Mouse (Mus musculus) kidney, embryonic 16.5 days (tissue): Measurements from ENCODE around the gene Osbpl10. TPM values are rescaled to one million over a fixed set of nuclear protein-coding genes. Genes with fewer than 3 reads are reported as not detected.
"Not testable (repeated sequence)": the region's sequence is repeated elsewhere in the genome, so short reads cannot be mapped to it uniquely, and the experiment has no call there.

Experiments used
- ATAC-seq: fragments of 200-750 bp; cut with Nextera tagmentation; 2 replicates; pipeline ENCODE4 v1.8.0; 2017; ENCODE audit warnings: moderate TSS enrichment; ENCODE audit not compliant: low FRiP score, low TSS enrichment
- H3K27ac ChIP-seq: fragments of 300-500 bp; sonication (generic); 2 replicates; pipeline ENCODE4 v1.5.1; 2014; ENCODE audit warnings: low read length
- H3K27me3 ChIP-seq: fragments of 300-500 bp; sonication (generic); 2 replicates; pipeline ENCODE4 v1.6.1; 2014; ENCODE audit warnings: low read length, control low read depth, mixed read lengths; ENCODE audit not compliant: insufficient read depth
- H3K36me3 ChIP-seq: fragments of 300-500 bp; sonication (generic); 2 replicates; pipeline ENCODE4 v1.6.1; 2014; ENCODE audit warnings: low read length, control low read depth, mixed read lengths; ENCODE audit not compliant: insufficient read depth
- H3K4me1 ChIP-seq: fragments of 300-500 bp; sonication (generic); 2 replicates; pipeline ENCODE4 v1.6.1; 2014; ENCODE audit warnings: low read length, control low read depth, mixed read lengths; ENCODE audit not compliant: insufficient read depth
- H3K4me2 ChIP-seq: fragments of 300-500 bp; sonication (generic); replicated peaks from 2 replicates; pipeline ENCODE4 v1.6.1; 2014; ENCODE audit warnings: low read depth, low read length
- H3K4me3 ChIP-seq: fragments of 300-500 bp; sonication (generic); 2 replicates; pipeline ENCODE4 v1.5.1; 2014; ENCODE audit warnings: mild to moderate bottlenecking, low read length
- H3K9ac ChIP-seq: fragments of 300-500 bp; sonication (generic); replicated peaks from 2 replicates; pipeline ENCODE4 v1.6.1; 2014; ENCODE audit warnings: low read length
- H3K9me3 ChIP-seq: fragments of 300-500 bp; sonication (generic); 2 replicates; pipeline ENCODE4 v1.6.1; 2016; ENCODE audit warnings: low read length, control low read depth
- WGBS: fragments of 180-500 bp; shearing (Covaris S2); extraction: QIAGEN DNeasy Blood & Tissue Kit; methylation state at CpG from one replicate; pipeline ENCODE4 v1.1.7; 2014; 5-methylcytosine and 5-hydroxymethylcytosine counted together
- polyA plus RNA-seq: library from polyadenylated mRNA; unstranded; fragments of >200 nt; fragmentation: Nextera tagmentation; extraction: Ambion mirVana; gene quantifications from 2 replicates; pipeline ENCODE4 v1.2.1, GENCODE M21; 2015

Gene Osbpl10
- polyA plus RNA-seq, 1 experiment from 2014 or later = 2.8 TPM

DNA sequence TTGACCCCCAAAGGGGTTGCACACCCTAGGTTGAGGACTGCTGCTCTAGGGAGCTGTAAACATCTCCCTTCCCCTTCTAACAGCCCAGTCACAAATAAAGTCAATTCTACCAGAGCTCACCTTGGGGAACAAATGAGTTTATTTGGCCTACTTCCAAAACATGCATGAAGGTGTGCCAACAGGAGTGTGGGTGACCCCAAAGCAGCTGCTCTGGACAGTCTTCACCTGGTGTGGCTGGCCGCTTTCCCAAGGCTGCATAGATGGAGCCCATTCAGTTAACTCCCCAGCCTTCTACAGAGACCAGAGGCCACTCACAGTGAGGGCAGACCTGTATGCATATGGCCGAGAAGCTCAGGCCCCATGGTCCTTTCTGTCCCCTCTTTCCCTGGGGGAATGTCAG, 43.0 kb downstream of the Osbpl10 start:
- no peak for ATAC-seq
- H3K4me3 ChIP-seq = no peak overlapping the region
- H3K4me2 ChIP-seq = no peak overlapping the region
- 81% methylated on average over 2 of the region's 2 CpGs for WGBS
- H3K27ac ChIP-seq = no peak overlapping the region
- no peaks in the 10 kb centered on the region for H3K36me3 ChIP-seq
- H3K9me3 ChIP-seq = no peaks in the 10 kb centered on the region
- no peak overlapping the region for H3K9ac ChIP-seq
- no peaks in the 10 kb centered on the region for H3K27me3 ChIP-seq
- no peaks in the 10 kb centered on the region for H3K4me1 ChIP-seq

DNA sequence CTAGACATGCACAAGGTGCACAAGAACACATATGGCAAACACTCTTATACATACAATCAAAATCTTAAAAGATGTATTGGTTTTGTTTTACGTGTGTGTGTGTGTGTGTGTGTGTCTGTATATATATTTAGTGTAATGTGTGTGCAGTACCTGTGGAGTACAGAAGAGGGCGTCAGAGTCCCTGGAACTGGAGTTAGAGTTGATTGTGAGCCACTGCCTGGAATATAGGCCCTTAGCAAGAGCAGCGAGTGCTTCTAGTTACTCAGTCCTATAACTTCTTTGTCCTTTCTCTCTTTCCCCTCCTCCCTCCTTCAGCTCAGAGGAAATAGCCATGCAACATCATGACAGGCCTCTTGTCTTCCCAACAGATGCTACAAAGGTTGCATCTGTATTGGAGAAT, 44.8 kb downstream of the Osbpl10 start:
- WGBS = 84% methylated on average over 3 of the region's 3 CpGs
- Histone ChIP-seq H3K4me1 (no peaks in the 10 kb centered on the region), H3K27ac (no peak overlapping the region), H3K4me3 (no peak overlapping the region), H3K9ac (no peak overlapping the region), H3K4me2 (no peak overlapping the region), H3K9me3 (no peaks in the 10 kb centered on the region), H3K27me3 (no peaks in the 10 kb centered on the region), H3K36me3 (no peaks in the 10 kb centered on the region)
- ATAC-seq = no peak

DNA sequence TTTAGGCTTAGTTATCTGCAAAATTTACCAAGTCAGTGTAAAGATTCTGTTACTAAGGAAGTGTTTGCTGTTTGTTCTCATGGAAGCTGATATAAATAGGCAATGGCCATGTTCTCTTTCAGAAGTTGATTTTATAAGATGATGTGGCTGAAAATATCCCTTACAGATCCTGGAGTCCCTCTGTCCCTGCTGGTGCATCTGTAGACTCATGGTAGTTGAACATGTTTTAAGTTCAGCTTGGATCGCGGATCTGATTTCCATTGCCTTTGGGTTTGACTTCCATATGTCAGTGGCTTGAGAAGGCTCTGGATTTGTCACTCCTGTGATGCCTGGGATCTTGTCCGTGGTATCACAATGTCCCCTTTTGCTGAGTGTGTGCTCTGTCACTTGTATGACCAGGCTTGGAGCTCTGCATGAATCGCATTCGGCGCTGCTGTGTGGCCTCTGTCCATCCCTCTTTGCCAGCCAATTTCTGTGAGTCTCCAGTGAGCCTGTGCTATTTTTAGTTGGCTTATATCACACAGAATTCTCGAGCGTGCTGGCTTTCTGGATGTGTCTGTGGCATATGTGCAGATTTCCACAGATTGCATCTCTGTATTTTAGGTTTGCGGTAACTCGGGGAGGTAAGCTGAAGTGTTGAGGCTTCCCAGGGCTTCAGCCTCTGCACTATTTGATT, 45.5 kb downstream of the Osbpl10 start:
- Histone ChIP-seq H3K9ac (no peak overlapping the region), H3K27ac (no peak overlapping the region), H3K36me3 (no peaks in the 10 kb centered on the region), H3K9me3 (no peaks in the 10 kb centered on the region), H3K4me1 (no peaks in the 10 kb centered on the region), H3K4me2 (no peak overlapping the region), H3K27me3 (no peaks in the 10 kb centered on the region), H3K4me3 (no peak overlapping the region)
- ATAC-seq = no peak
- whole genome bisulfite sequencing = 91% methylated on average over 10 of the region's 10 CpGs

DNA sequence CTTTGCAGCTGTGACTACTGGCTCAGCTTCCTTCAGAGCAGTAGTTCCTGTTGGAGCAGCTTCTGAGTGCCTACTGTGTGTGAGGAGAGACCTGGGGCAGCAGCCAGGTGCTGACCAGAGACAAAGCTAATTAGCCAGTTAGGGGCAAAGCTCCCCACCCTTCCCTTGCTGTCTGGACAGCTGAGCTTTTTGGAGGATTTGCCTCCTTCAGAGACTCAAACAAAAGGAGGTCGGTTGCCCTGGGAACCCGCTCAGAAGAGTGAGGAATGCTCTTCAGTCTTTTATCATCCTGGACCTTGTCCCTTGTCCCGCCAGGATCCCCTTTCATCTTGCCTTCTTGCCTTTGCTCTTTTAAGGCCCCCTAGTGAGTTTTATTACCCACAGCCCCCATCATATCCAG, 50.9 kb downstream of the Osbpl10 start:
- Histone ChIP-seq H3K4me1 (no peaks in the 10 kb centered on the region), H3K9ac (no peak overlapping the region), H3K36me3 (no peaks in the 10 kb centered on the region), H3K4me2 (no peak overlapping the region), H3K27ac (no peak overlapping the region), H3K4me3 (no peak overlapping the region), H3K27me3 (no peaks in the 10 kb centered on the region), H3K9me3 (no peaks in the 10 kb centered on the region)
- ATAC-seq = no peak
- WGBS = 17% methylated on average over 3 of the region's 3 CpGs

DNA sequence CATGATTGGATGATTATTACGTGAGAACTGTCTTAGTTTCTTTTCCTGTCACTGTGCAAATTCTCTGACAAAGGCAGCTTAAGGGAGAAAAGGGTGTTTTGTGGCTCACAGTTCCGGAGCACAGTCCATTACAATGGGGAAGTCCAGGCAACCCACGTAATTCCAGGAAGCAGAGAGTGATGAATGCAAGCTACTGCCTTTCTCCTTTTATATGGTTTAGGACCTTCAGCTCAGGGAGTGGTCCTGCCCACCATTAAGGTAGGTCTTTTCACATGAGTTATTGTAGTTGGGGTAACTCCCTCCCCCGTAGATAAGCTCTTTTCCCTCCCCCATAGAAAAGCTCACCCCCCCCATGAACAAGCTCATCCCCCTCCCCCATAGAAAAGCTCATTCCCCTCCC, 52.2 kb downstream of the Osbpl10 start:
- no peak for ATAC-seq
- no peak overlapping the region for H3K4me3 ChIP-seq
- no peaks in the 10 kb centered on the region for H3K36me3 ChIP-seq
- H3K9ac ChIP-seq = no peak overlapping the region
- no peaks in the 10 kb centered on the region for H3K4me1 ChIP-seq
- H3K9me3 ChIP-seq = no peaks in the 10 kb centered on the region
- H3K27me3 ChIP-seq = no peaks in the 10 kb centered on the region
- WGBS = 73% methylated on average over 4 of the region's 4 CpGs
- H3K27ac ChIP-seq = no peak overlapping the region
- H3K4me2 ChIP-seq = no peak overlapping the region

- H3K36me3 ChIP-seq, H3K4me1 ChIP-seq, H3K9me3 ChIP-seq, H3K27me3 ChIP-seq, H3K9ac ChIP-seq, H3K4me2 ChIP-seq, H3K27ac ChIP-seq, ATAC-seq, H3K4me3 ChIP-seq: not testable (repeated sequence)
- 100% methylated on average over 1 of the region's 1 CpGs for WGBS
Measured at GRCm38 (mm10) chr9:115031046-115031445, 52.7 kb downstream of the Osbpl10 start.

DNA sequence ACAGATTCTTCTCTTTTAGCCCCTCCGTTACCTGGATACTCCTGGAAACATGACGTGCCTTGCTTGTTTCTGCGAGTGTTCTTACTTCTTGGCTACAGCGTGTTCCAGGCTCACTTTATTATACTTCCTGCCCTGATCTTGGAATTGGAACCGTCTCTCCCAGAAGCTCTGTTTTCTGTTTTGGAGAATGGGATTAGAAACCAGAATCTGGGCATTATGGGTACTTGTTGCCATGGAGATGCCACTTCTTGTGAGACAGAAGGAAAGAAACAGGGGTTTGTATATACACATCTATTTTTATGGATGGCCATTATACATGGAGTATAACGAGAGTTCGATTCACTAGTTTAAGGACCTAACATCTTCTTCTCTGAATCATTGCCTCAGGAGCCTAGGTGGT, 54.4 kb downstream of the Osbpl10 start:
- H3K27me3 ChIP-seq = no peaks in the 10 kb centered on the region
- ATAC-seq = no peak
- no peaks in the 10 kb centered on the region for H3K9me3 ChIP-seq
- no peak overlapping the region for H3K9ac ChIP-seq
- WGBS = 94% methylated on average over 7 of the region's 7 CpGs
- no peak overlapping the region for H3K27ac ChIP-seq
- no peaks in the 10 kb centered on the region for H3K36me3 ChIP-seq
- H3K4me3 ChIP-seq = no peak overlapping the region
- H3K4me2 ChIP-seq = no peak overlapping the region
- no peaks in the 10 kb centered on the region for H3K4me1 ChIP-seq

- ATAC-seq = no peak
- H3K27me3 ChIP-seq = no peaks in the 10 kb centered on the region
- WGBS = 72% methylated on average over 6 of the region's 6 CpGs
Measured at GRCm38 (mm10) chr9:115034271-115034670, 55.9 kb downstream of the Osbpl10 start.

GRCm38 (mm10) chr9:115034788-115035187, 56.4 kb downstream of the Osbpl10 start:
- H3K4me1 ChIP-seq = peaks cover 12% of the 10 kb centered on the region
- 71% methylated on average over 7 of the region's 7 CpGs for WGBS
- no peaks in the 10 kb centered on the region for H3K36me3 ChIP-seq
- H3K4me3 ChIP-seq = no peak overlapping the region
- no peaks in the 10 kb centered on the region for H3K27me3 ChIP-seq
- no peak overlapping the region for H3K4me2 ChIP-seq
- no peak overlapping the region for H3K9ac ChIP-seq
- no peak for ATAC-seq
- no peaks in the 10 kb centered on the region for H3K9me3 ChIP-seq
- no peak overlapping the region for H3K27ac ChIP-seq

More at GRCm38 (mm10) chr9:115034271-115034670, 55.9 kb downstream of the Osbpl10 start:
- no peak overlapping the region for H3K4me2 ChIP-seq
- H3K4me1 ChIP-seq = peaks cover 10% of the 10 kb centered on the region
- no peaks in the 10 kb centered on the region for H3K9me3 ChIP-seq
- H3K9ac ChIP-seq = no peak overlapping the region
- H3K4me3 ChIP-seq = no peak overlapping the region
- no peaks in the 10 kb centered on the region for H3K36me3 ChIP-seq
- no peak overlapping the region for H3K27ac ChIP-seq

GRCm38 (mm10) chr9:115038215-115038614, 59.8 kb downstream of the Osbpl10 start:
- no peak overlapping the region for H3K4me3 ChIP-seq
- WGBS = 25% methylated on average over 14 of the region's 14 CpGs
- no peaks in the 10 kb centered on the region for H3K27me3 ChIP-seq
- no peak overlapping the region for H3K9ac ChIP-seq
- H3K9me3 ChIP-seq = no peaks in the 10 kb centered on the region
- H3K36me3 ChIP-seq = no peaks in the 10 kb centered on the region
- ATAC-seq = no peak
- no peak overlapping the region for H3K27ac ChIP-seq
- no peak overlapping the region for H3K4me2 ChIP-seq
- H3K4me1 ChIP-seq = peaks cover 12% of the 10 kb centered on the region
